Comparison of ENCODE assay signal across 29 mouse cellular contexts in the genomic region with DNA sequence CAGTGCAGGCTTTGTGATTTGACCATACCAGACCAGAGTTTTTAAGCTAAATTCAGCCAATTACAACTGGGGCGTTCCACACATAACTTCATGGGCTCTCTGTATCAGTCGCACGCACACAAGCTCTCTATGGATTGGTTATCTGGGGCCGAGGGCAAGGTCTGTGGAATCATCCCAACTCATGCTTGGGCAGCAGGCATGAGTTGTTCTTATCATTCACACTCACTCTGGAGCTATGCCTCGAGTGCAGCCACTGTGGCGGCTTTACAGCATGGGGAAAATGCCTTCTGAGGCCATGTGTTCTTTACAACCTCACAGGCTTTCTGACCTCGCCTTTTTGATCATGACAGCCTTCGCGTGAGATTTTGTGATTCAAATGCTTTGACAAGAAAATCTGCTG. TPM values are rescaled to one million over a fixed set of nuclear protein-coding genes. Genes with fewer than 3 reads are reported as not detected.
DNase-seq lines count a peak whose midpoint lies in the region; ATAC-seq lines count a peak whose summit lies in the region.
"Had no signal": no experiment of that assay in that cellular context is flagged by ENCODE, and none has a peak within 500 bp of the region (broad histone marks: within the 10 kb centered on the region; RNA-seq: fewer than 3 reads in every experiment).

No protein-coding gene starts in this region.

- H3K4me2 ChIP-seq in heart, embryonic 16.5 days (ENCODE audit: low read depth, low read length): no peak overlapping the region
- no peak overlapping the region for H3K4me2 ChIP-seq in liver, embryonic 15.5 days
- H3K4me2 ChIP-seq: embryonic facial prominence, embryonic 12.5 days; forebrain, embryonic 13.5 days; heart, embryonic 13.5 days; hindbrain, embryonic 15.5 days; limb, embryonic 15.5 days; lung, embryonic 15.5 days; midbrain, embryonic 12.5 days; neural tube, embryonic 12.5 days; stomach, embryonic 15.5 days had no signal

- H3K9me3 ChIP-seq in heart, embryonic 16.5 days (replicated peaks; ENCODE audit: control insufficient read depth, low read length): no peaks in the 10 kb centered on the region
- H3K9me3 ChIP-seq in liver, embryonic 15.5 days (replicated peaks): no peaks in the 10 kb centered on the region
- H3K9me3 ChIP-seq in hindbrain, embryonic 10.5 days: no peaks in the 10 kb centered on the region
- H3K9me3 ChIP-seq: embryonic facial prominence, embryonic 12.5 days; forebrain, embryonic 13.5 days; heart, embryonic 13.5 days; hindbrain, embryonic 15.5 days; limb, embryonic 10.5 days; limb, embryonic 15.5 days; lung, embryonic 15.5 days; midbrain, embryonic 12.5 days; neural tube, embryonic 12.5 days; stomach, embryonic 15.5 days had no signal

- WGBS in heart, embryonic 16.5 days: 58% methylated on average over 9 of the region's 9 CpGs
- 69% methylated on average over 9 of the region's 9 CpGs for WGBS in liver, embryonic 15.5 days (ENCODE audit: insufficient replicate concordance)
- 95% methylated on average over 9 of the region's 9 CpGs for WGBS in hindbrain, embryonic 10.5 days

- no peaks in the 10 kb centered on the region for H3K36me3 ChIP-seq in heart, embryonic 16.5 days (ENCODE audit: control insufficient read depth, insufficient read depth)
- no peaks in the 10 kb centered on the region for H3K36me3 ChIP-seq in liver, embryonic 15.5 days (replicated peaks)
- no peaks in the 10 kb centered on the region for H3K36me3 ChIP-seq in hindbrain, embryonic 10.5 days
- H3K36me3 ChIP-seq: embryonic facial prominence, embryonic 12.5 days; heart, embryonic 13.5 days; hindbrain, embryonic 15.5 days; limb, embryonic 10.5 days; limb, embryonic 15.5 days; lung, embryonic 15.5 days; midbrain, embryonic 12.5 days; neural tube, embryonic 12.5 days; stomach, embryonic 15.5 days had no signal

- no peak overlapping the region for H3K4me3 ChIP-seq in heart, embryonic 16.5 days (ENCODE audit: low read length)
- H3K4me3 ChIP-seq in liver, embryonic 15.5 days (replicated peaks): no peak overlapping the region
- no peak overlapping the region for H3K4me3 ChIP-seq in hindbrain, embryonic 10.5 days
- H3K4me3 ChIP-seq: embryonic facial prominence, embryonic 12.5 days; forebrain, embryonic 13.5 days; heart, embryonic 13.5 days; hindbrain, embryonic 15.5 days; limb, embryonic 10.5 days; limb, embryonic 15.5 days; lung, embryonic 15.5 days; midbrain, embryonic 12.5 days; myocyte; neural tube, embryonic 12.5 days; stomach, embryonic 15.5 days had no signal

- no peak for DNase-seq in heart, adult 9 months (ENCODE audit: low spot score in 2 of 2)
- peak; percentile 14 for DNase-seq in spleen, adult 12 weeks (ENCODE audit: low spot score)
- DNase-seq in spleen, postnatal 10 days (ENCODE audit: low spot score in 2 of 2): no peak
- no peak for DNase-seq in cerebellum, adult 9-11 months
- no peak for DNase-seq in hindbrain, embryonic 10.5 days (ENCODE audit: low spot score)
- DNase-seq: adrenal gland, postnatal 25 days; cerebellum, adult 11 months; cerebellum, adult 9-10 months; embryo, embryonic 11 days; gastrocnemius, postnatal 14 days; heart, postnatal 4 days; kidney, adult 11 months; kidney, postnatal 14 days; layer of hippocampus, adult 9-11 months had no signal

- ATAC-seq in heart, embryonic 16.5 days (replicated peaks; ENCODE audit: extremely low read depth, insufficient read depth, low FRiP score): peak; percentile 60
- ATAC-seq in liver, embryonic 15.5 days (ENCODE audit: insufficient read depth): peak; percentile 57
- ATAC-seq: forebrain, embryonic 13.5 days; inflammation-experienced regulatory T-cells, adult 6 months; Patski had no signal

- no peak overlapping the region for H3K27ac ChIP-seq in heart, embryonic 16.5 days (ENCODE audit: low read length)
- H3K27ac ChIP-seq in liver, embryonic 15.5 days (replicated peaks): no peak overlapping the region
- H3K27ac ChIP-seq in hindbrain, embryonic 10.5 days: no peak overlapping the region
- H3K27ac ChIP-seq: embryonic facial prominence, embryonic 12.5 days; forebrain, embryonic 13.5 days; heart, embryonic 13.5 days; hindbrain, embryonic 15.5 days; limb, embryonic 10.5 days; limb, embryonic 15.5 days; lung, embryonic 15.5 days; midbrain, embryonic 12.5 days; neural tube, embryonic 12.5 days; stomach, embryonic 15.5 days had no signal

- no peaks in the 10 kb centered on the region for H3K27me3 ChIP-seq in heart, embryonic 16.5 days (ENCODE audit: control insufficient read depth, insufficient read depth, low read length)
- H3K27me3 ChIP-seq in liver, embryonic 15.5 days: no peaks in the 10 kb centered on the region
- H3K27me3 ChIP-seq in hindbrain, embryonic 10.5 days (ENCODE audit: insufficient read depth, poor library complexity, severe bottlenecking): peaks cover 37% of the 10 kb centered on the region; the same call in 1 of the 2 replicates
- H3K27me3 ChIP-seq: embryonic facial prominence, embryonic 12.5 days; forebrain, embryonic 13.5 days; heart, embryonic 13.5 days; hindbrain, embryonic 15.5 days; lung, embryonic 15.5 days; midbrain, embryonic 12.5 days; neural tube, embryonic 12.5 days; stomach, embryonic 15.5 days had no signal

- H3K9ac ChIP-seq in heart, embryonic 16.5 days (ENCODE audit: low read length): no peak overlapping the region
- no peak overlapping the region for H3K9ac ChIP-seq in liver, embryonic 15.5 days
- H3K9ac ChIP-seq: embryonic facial prominence, embryonic 12.5 days; forebrain, embryonic 13.5 days; heart, embryonic 13.5 days; hindbrain, embryonic 15.5 days; limb, embryonic 15.5 days; lung, embryonic 15.5 days; midbrain, embryonic 12.5 days; neural tube, embryonic 12.5 days; stomach, embryonic 15.5 days had no signal

- H3K4me1 ChIP-seq in heart, embryonic 16.5 days (ENCODE audit: control insufficient read depth, insufficient read depth, low read length): peaks cover 10% of the 10 kb centered on the region
- no peaks in the 10 kb centered on the region for H3K4me1 ChIP-seq in liver, embryonic 15.5 days (replicated peaks)
- H3K4me1 ChIP-seq in hindbrain, embryonic 10.5 days (replicated peaks): no peaks in the 10 kb centered on the region
- H3K4me1 ChIP-seq: embryonic facial prominence, embryonic 12.5 days; forebrain, embryonic 13.5 days; hindbrain, embryonic 15.5 days; limb, embryonic 10.5 days; limb, embryonic 15.5 days; lung, embryonic 15.5 days; midbrain, embryonic 12.5 days; neural tube, embryonic 12.5 days; stomach, embryonic 15.5 days had no signal

RNA-seq across cellular contexts. Expression of a gene that starts 37.9 kb away (rescaled TPM):
- 0.62 and 1.0 TPM in 2 replicates for polyA plus RNA-seq in heart, embryonic 16.5 days (2015; fragmentation: Nextera tagmentation; extraction: Ambion mirVana)
- polyA plus RNA-seq in liver, embryonic 15.5 days (2015; fragmentation: Nextera tagmentation; extraction: Ambion mirVana): 0.07 TPM in 1 of 2 replicates, not detected in the other
- polyA plus RNA-seq in hindbrain, embryonic 10.5 days (2016; fragmentation: Nextera tagmentation; extraction: Ambion mirVana): 5.4 and 5.6 TPM in 2 replicates
- polyA plus RNA-seq: inflammation-experienced regulatory T-cells, adult 6 months; myocyte; Patski had no signal
